Mouse (Mus musculus) thymus, adult 2 months (tissue): ENCODE measurements around the gene Fgfr1op.
"Not testable (repeated sequence)": the region's sequence is repeated elsewhere in the genome, so short reads cannot be mapped to it uniquely, and the experiment has no call there.

Source experiments
- CTCF ChIP-seq: fragments of 200-500 bp; IDR thresholded peaks from 2 replicates; pipeline ENCODE4 v1.5.1; 2012; ENCODE audit warnings: mild to moderate bottlenecking, control low read depth, low read length, moderate library complexity, borderline replicate concordance; ENCODE audit not compliant: control insufficient read depth, poor library complexity, insufficient read depth; ENCODE audit errors: extremely low read depth
- POLR2A ChIP-seq: fragments of 200-500 bp; IDR thresholded peaks from 2 replicates; pipeline ENCODE4 v1.6.1; 2012; ENCODE audit warnings: mild to moderate bottlenecking, low read length, control low read depth, moderate library complexity; ENCODE audit not compliant: control insufficient read depth, poor library complexity, insufficient read depth; ENCODE audit errors: extremely low read depth

GRCm38 (mm10) chr17:8164701-8165607 is at the start of gene Fgfr1op:
- TF ChIP-seq POLR2A, CTCF: not testable (repeated sequence)
